Mouse (Mus musculus): Measurements from ENCODE around the gene Tmem108. TPM values are rescaled to one million over a fixed set of nuclear protein-coding genes. Genes with fewer than 3 reads are reported as not detected.

Tmem108 gene
- total RNA-seq, 2 experiments from 2014 or later: 0.61 to 0.77 TPM

DNA sequence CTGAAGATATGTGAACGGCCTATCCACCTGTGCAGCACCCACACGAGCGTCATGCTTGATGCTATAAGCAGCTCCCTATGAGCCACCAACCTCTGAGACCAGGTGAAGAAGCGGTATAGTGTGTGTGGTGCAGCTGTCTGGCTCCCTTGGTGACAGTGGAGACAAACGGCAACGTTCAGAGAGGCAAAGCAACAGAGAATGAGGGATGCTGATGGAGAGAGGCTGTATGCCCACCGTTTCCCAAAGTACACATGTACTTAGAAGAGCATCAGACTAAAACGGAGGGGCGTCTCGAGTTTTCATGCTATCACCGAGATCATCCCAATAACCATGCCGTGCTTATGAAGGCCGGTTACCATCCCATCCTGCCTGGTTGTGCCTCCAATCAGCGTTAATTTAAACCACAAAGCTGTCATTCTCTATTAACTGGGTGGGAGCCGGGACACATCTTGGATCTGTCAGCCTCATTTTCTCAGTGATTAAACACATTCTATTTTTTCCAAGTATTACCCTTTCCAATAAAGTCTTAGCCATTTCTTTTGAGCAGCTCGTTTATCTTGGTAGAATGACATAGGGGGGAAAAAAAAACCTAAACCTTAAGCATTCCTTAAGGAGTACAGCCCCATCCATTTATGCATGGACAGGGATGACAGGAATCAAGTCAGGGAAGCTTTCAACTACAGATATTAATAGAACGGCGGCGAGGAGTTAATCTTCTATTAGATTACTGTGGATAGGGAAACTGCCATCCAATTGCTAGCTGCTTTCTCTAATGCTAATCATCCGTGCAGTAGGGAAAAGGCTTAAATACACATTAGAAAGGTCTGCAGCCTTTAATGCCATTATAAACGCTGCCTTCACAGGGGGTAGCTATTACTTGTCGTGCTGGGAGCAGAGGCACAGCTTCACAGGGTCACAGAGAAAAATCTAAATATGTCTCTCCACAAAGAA lies 214.7 kb downstream of the Tmem108 start:
- DNase-seq: no peak

DNA sequence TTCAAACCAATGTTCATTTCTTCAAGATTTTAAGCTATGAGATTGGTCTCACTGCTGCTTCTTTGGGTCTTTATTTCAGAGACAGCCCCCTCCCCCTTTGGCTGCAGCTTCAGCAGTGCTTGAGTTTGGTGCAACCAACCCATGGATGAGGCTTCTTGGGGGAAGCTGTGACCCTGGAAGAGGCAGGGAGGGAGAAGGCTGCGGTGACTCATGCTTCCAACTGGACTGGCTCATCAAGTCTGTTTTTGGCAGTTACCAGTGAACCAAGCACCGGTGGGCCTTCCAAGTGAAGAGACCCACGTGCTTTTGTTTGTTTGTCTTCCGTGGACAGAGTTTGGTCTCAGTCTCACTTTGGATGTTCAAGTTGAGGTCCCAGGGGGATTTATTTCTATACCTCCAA lies 215.9 kb downstream of the Tmem108 start:
- no peak for DNase-seq

DNA sequence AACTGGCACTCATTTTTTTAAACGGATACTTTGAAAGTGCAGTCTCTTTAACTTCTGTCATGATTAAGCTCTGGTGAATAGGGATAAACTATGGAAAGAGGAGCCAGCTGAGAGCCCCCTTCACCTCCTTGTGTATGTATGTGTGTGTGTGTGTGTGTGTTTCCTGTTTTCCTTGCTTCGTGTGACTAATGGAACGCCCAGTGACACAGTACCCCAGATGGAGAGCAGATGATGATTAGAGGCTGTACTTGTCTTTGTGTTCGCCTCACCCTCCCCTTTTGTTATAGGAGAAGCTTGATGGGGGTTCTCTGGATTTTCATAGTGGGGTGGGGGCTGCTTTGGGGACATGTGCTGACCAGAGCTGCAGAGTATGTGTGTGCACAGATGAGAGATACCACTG lies 216.4 kb downstream of the Tmem108 start:
- DNase-seq: no peak

DNA sequence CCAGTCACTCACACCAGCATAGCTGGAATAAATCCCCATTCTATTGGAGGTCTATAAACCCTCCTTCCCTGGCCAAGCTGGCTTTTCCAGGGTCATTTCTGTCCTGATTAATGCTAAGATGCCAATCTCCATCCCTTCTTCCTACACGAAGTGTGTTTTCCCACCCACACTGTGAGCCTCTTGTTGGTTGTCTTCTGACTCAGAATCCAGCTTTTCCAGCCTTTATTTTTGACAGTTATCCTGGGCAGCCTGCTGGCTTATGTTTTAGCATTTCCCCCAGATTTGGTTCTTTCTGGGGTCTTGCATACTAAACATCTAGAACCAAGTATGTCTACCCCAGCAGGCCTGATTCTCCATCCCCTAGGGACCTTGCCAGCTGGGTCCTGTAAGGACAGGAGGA lies 217.0 kb downstream of the Tmem108 start:
- no peak for DNase-seq

DNA sequence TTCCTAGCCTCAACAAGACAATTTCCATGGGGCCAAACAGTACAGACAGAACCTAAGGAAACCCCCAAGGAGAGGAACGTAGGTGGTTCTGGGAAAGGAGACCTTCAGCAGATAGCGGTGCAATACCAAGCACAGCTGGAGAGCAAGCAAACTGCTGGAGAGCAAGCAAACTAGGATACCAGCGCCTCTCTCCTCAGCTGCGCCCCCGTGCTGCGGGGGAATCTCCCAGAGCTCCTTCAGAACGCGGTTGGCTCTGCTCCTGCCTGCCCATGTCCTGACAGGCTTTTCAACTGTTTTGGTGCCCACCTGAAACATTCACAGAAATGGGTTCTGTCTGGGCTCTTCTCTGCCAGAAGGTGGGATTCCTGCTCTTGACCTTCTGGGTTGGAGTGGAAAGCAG lies 221.1 kb downstream of the Tmem108 start:
- DNase-seq: no peak

DNA sequence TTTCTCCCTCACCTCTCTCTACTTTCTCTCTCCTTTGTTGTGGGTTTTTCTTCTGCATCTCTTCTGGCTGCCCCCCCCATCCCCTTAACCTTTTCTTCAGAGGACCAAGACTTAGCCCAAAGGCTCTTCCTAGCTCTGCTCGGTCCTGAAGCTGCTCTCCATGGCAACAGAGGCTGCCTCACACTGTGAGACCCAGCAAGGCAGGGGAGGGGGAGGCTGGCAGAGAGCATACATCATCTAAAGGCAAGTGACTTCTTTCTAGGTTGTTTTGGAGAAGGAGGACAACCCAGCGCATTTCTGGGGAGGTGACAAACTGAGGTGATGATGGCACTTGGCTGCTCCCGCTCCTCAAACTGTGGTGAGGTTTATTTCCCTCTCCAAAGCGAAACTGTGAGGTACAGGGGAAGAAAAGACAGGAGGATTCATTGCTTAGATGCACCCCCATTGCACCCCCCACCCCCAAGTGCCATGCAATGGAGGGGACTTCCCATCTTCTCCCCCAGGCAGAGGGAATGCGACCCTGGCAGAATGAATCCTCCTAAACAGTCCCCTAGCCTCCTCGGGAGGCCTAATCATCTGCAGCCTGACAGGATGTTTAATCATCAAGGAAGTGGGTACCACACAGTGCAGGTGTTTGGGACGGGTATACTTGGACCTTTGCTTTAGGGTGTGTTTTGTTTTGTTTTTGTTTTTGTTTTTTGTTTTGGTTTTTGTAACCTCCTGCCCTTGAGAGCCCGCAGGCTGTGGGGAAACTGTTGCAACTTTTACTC lies 223.4 kb downstream of the Tmem108 start:
- no peak for DNase-seq

DNA sequence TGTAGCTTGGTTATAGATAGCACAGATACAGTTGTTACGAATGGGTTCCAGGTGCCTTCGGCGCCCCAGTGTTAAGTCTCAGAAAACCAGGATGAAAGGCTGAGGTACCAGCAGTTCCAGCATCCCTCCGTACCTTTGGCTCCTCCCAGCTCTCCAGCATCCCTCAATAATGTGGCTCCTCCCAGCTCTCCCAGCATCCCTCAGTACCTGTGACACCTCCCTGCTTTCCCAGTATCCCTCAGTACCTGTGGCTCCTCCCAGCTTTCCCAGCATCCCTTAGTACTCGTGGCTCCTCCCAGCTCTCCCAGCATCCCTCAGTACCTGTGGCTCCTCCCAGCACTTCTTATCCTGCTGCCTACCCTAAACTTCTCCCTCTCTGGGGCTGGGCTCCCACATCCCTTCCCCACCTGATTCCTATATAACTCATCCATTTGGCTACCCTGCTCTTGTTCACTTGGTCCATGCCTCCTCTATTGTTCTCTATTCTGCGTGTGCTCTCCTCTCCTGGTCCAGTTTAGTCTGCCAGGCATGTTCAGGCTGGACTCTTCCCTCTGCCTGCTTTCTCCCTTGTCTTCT lies 225.5 kb downstream of the Tmem108 start:
- no peak for DNase-seq

DNA sequence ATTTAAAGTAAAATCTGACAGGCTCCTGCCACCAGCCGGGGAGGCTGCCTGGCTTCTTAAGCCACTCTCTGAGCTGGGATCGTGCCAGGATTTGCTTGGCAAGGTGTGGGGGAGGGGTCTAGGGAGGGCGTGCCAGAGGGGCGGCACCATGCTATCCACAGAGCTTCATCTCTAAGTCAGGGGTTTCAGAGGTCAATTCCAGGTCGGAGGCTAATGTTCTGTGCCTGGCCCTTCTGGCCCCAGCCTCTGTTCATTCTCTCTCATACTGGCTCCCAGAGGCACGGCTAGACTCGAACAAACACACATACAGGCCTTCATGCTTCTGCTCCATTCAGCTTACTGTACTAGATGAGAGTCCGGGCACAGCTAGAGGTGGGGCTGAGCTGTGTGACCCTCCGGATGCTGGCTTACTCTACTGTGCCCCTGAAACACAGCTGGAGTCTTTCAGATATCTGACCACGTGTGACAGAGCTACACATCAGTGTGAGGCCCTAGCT lies 236.5 kb downstream of the Tmem108 start:
- no peak for DNase-seq

DNA sequence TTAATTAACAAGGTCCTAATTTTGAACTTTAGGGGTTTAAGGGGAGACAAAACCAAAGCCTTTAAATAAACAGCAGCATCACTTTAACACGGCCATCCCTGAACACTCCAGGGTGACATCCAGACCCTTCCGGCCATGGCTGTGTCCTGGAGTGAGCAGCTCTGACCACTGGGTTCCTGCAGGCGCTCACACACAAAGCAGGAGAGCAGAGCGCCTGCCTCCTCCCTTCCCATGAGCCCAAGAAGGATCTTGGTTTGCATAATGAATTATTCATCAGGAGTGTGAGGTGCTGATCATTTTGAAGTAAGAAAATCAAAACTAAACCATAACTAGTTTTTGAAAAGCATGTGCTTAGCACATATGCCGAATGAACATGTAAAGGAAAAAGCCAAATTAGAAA lies 237.0 kb downstream of the Tmem108 start:
- no peak for DNase-seq

DNA sequence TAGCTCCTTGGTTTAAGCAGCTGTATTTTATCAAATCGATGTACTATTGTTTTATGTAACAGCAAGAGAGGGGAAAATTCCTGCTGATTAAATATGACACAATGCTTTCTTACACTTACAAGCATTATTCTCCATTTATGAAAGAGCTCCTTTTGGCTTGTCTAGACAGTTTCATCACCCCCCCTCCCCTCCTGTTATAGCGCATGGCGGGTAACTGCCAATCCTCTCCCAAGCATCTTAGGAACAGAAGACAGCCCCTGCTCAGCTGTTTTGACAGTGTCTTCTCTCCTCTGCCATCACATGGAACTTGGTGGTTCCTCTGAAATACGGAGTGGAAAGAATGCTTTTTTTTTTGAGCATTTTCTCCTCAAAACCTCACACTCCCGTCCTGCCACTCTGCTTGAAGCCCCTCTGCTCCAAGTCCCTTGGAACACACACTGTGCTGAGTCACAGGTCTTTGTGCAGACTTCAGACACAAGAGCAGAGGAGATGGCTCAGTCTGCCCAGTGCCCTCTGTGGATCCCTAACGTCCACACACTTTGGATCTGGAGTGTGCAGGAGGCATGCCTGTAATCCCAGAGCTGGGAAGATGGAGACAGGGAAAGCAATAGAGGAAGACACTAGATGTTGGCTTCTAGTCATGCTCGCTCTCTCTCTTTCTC lies 237.8 kb downstream of the Tmem108 start:
- no peak for DNase-seq

DNA sequence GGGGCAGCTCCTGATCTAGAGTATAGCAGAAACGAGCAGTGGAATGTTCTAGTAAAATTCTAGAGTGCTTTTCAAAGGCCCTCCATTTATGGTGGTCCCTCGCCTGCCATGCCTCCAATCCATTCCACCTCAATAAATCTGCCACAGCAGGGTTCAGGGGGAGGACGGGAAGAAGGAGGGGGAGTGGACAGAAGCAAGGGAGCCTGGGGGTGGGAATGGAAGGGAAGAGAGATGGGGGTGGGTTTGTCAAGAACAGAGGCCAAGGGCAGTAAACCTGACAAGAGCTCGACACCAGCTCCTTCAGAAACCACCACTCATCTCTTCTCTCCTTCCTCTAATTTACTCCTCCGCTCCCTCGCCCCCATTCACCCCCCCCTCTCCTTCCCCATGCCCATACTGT lies 238.6 kb downstream of the Tmem108 start:
- DNase-seq: no peak

DNA sequence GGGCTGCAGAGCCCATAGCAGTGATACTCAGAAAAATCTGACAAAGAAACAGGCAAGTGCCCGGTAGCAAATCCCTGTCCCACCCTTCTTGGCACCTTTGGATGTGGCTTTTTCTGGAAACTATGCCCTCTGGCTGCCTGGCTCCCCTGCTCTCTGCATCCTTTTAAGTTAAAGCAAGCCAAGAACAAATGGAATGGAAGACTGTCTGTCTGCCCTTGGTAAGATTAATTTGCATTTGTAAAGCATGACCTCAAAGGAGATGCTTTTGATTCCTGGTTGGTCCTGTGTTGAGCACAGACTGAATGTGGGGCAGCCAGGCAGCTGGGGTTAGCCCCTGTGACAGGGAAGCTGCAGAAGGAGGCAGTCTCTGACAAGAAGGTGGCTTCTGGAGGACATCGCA lies 247.8 kb downstream of the Tmem108 start:
- no peak for DNase-seq

DNA sequence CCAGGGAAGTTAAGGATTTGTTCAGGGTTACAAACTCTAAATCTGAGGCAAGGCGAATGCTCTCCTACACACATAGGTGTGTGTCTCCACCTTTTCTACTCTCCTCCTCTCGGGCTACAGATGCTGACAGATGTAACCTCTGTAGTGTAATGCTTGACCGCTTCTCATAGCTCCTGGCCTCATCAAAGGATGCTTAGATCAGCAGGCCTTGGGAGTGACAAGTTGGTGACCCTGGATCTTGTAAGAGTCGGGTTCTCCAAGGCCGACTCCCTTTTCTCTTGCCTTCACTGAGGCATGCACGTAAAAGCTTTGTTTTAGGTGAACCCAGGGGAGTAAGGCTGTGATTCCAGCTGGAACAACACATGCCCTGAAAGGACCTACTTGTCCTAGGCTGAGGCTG lies 249.4 kb downstream of the Tmem108 start:
- no peak for DNase-seq

DNA sequence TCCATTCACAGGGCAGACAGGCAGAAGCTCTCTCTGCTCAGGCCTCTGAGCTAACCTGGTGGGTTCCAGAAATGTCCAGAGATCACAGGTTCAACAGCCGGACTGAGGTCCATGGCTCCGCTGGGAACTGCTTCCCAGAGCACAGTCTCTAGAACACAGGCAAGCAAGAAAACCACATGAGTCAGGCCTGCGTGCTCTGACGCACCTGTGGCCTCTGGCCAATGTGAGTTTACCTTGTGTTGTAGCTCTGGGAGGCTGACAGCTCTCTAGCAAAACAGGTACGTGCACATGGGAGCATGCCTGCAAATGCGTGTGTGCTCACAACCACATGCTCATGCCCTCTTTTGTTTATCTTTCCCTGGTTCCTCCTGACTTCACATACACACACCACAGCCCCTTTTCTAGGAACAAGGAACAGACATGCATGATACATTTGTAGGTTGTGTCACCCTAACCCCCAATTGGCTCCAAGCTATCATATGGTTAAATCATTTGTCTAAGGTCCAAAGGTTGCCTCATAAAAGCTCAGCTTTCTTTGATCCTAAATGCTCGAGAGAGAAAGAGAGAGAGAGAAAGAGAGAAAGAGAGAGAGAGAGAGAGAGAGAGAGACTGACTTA lies 254.6 kb downstream of the Tmem108 start:
- DNase-seq: no peak

DNA sequence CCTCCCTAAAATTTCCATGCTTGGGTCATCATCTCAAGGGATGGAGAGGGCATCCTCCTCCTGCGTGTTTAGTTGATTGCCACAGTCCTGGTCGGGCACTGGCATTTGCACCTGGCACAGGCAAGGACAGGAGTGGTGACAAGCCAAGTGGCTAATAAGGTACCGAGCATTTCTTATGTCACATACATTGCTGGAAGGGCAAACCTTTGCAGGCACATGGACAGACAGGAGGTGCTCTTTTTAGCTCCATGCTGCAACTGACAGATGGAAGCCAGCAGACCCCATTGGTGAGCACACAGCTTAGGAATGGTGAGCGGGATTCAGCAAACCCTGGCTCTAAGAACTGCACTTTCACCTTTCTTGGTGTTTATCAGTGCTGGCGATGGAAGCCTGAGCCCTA lies 256.6 kb downstream of the Tmem108 start:
- no peak for DNase-seq

DNA sequence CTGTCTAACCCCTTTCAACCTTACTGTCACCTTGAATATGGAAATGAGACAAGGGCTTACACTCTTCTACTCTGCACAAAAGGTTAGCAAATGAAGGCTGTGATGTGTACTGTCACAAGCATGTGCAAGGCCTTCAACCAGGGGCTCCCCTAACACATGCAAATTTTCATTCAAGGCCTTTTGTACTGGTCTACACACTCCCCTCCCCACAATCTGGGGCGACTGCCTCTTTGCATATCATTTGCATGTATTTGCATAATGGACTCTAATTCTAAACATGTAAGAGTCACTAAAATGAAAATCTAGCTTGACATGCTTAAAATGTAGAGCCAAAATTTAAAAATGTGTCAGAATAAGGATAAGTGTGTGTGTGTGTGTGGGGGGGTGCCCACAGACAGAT lies 257.0 kb downstream of the Tmem108 start:
- no peak for DNase-seq

DNA sequence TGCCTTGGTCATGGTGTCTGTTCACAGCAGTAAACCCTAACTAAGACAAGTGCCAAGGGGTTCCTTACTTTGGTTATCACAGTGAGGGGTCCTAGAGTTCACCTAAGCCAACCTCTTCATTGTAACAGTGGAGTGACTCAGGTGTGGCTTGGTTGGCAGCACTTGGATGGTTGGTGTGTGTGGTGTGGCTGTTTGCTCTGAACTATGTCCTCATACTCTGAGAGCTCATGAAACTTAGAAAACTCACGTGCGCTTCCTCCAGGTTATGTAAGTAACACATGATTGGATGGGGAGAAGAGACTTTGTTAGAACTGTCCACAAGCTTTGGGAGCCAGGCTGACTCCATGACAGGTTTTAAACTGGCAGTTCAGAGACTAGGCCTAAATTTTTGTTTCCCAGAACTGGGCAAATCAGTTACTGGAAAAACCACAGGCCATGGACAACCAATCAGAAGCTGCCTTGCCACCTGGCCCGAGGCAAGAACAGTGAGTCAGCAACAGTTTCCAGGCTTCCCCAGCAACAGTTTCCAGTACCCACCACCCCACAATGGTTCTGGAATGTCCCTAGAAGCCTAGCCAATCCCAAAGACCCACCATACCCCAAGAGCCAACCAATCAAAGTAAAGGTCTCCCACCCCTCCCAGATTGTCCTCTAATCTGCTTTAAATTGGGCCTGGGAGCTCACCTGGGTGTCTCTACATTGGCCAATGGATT lies 257.9 kb downstream of the Tmem108 start:
- no peak for DNase-seq

DNA sequence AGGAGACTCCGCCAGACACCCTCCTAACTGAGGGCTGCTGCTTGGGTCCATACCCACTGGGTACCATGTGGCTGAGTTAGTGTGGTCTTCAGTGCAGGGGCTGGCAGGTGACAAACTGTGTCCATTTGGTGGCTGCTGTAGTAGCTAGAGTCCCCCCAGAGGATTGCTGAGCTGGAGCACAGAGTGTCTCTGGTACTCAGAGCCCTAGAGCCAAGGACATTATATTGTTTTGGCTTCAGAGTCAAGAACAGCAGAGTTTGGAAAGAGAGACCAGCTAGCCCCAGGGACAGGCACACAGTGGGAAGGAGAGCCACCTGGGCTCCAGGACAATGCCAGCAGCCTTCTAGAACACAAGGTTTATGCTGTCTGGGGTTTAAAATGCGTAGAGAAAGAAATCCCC lies 259.0 kb downstream of the Tmem108 start:
- no peak for DNase-seq

DNA sequence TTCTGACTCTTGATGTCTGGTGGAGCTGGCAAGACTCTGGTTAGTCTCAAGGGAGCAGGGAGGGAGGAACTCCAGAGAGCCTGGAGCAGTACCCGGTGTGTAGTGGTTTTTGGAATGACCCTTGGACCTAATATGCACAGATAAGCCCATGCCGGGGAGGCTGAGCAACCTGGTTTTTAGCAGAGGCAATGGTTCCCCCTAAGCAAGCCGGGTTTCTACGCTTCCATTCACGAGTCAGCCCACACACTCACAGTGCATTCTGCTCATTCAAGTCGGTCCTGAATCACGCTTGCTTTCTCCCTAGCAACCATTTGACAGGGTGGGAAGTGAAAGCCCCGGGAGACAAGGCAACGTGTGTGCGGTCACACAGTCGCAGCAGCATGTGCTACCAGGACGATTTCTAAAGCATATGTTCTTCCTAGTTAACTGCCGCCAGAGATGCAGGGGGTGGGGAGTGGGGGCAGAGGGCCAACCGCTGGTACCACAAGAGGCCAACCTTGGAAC lies 259.7 kb downstream of the Tmem108 start:
- DNase-seq: no peak

DNA sequence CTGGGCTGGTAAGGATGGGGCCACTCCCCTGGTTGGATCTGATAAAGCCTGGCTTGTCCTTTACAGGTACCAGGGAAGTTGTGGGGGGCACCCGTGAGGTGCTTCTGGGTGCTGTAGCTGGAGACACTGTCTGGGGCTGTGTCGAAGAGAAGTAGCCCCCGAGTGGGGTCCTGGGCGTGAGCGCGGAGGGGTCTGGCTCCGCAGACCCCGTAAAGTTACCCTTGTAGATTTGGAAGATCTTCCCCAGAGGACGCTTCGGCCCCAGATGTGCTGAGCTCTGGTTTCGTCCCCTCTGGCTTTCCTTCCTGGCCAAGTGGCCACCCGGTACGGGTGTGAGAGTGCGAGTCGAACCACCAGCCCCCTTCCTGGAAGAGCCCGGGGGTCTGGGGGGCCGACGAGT lies 262.3 kb downstream of the Tmem108 start:
- DNase-seq: no peak

DNA sequence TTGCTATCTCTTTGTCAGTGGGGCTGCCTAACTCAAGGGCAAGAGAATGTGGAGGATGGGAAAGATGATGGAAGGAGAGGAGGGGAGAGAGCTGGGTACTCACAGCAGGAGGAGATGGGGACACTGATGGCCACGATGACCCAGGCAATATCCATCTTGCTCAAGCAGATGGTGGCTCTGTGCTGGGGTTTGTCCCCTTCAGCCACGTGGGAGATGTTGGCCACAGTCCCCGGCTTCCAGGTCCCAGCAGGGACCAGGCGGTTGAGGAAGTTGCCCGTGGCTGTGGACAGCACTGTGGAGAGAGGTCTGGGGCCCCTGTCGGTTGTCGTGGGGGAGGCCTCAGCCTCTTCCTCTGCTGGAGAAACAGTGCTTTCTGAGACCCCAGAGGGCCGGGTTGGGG lies 262.9 kb downstream of the Tmem108 start:
- no peak for DNase-seq
